Mouse (Mus musculus): Measurements from ENCODE around the gene Pik3ca.
"Not testable (repeated sequence)": the region's sequence is repeated elsewhere in the genome, so short reads cannot be mapped to it uniquely, and the experiment has no call there.

Pik3ca gene

GRCm38 (mm10) chr3:32401591-32401990 is 4.1 kb downstream of the Pik3ca start:
- no peak for DNase-seq (ENCODE audit: low spot score)

- no peak for DNase-seq (ENCODE audit: low spot score)
Measured at GRCm38 (mm10) chr3:32402990-32403885, 5.8 kb downstream of the Pik3ca start.

- DNase-seq (ENCODE audit: low spot score) = no peak
Measured at GRCm38 (mm10) chr3:32405699-32406098, 8.2 kb downstream of the Pik3ca start.

- no peak for DNase-seq (ENCODE audit: low spot score)
Measured at GRCm38 (mm10) chr3:32406804-32407203, 9.3 kb downstream of the Pik3ca start.

GRCm38 (mm10) chr3:32408811-32409273 is 11.4 kb downstream of the Pik3ca start:
- DNase-seq (ENCODE audit: low spot score) = no peak

GRCm38 (mm10) chr3:32412502-32413044 is 15.1 kb downstream of the Pik3ca start:
- DNase-seq (ENCODE audit: low spot score) = no peak

GRCm38 (mm10) chr3:32414381-32414780 is 16.9 kb downstream of the Pik3ca start:
- DNase-seq (ENCODE audit: low spot score) = no peak

GRCm38 (mm10) chr3:32415370-32416309 is 18.2 kb downstream of the Pik3ca start:
- DNase-seq (ENCODE audit: low spot score) = no peak

- DNase-seq (ENCODE audit: low spot score) = no peak
Measured at GRCm38 (mm10) chr3:32417751-32418211, 20.3 kb downstream of the Pik3ca start.

- DNase-seq (ENCODE audit: low spot score) = no peak
Measured at GRCm38 (mm10) chr3:32419866-32420265, 22.4 kb downstream of the Pik3ca start.

- DNase-seq (ENCODE audit: low spot score) = no peak
Measured at GRCm38 (mm10) chr3:32421115-32422054, 23.9 kb downstream of the Pik3ca start.

- DNase-seq (ENCODE audit: low spot score) = no peak
Measured at GRCm38 (mm10) chr3:32427695-32428094, 30.2 kb downstream of the Pik3ca start.

- DNase-seq (ENCODE audit: low spot score) = no peak
Measured at GRCm38 (mm10) chr3:32428361-32428760, 30.9 kb downstream of the Pik3ca start.

- DNase-seq (ENCODE audit: low spot score) = no peak
Measured at GRCm38 (mm10) chr3:32428921-32429320, 31.4 kb downstream of the Pik3ca start.

GRCm38 (mm10) chr3:32429351-32429750 is 31.9 kb downstream of the Pik3ca start:
- DNase-seq (ENCODE audit: low spot score) = not testable (repeated sequence)

- DNase-seq (ENCODE audit: low spot score) = no peak
Measured at GRCm38 (mm10) chr3:32430394-32430793, 32.9 kb downstream of the Pik3ca start.

GRCm38 (mm10) chr3:32434016-32434415 is 36.5 kb downstream of the Pik3ca start:
- DNase-seq (ENCODE audit: low spot score) = no peak

- DNase-seq (ENCODE audit: low spot score) = no peak
Measured at GRCm38 (mm10) chr3:32436101-32436500, 38.6 kb downstream of the Pik3ca start.

- DNase-seq (ENCODE audit: low spot score) = no peak
Measured at GRCm38 (mm10) chr3:32437297-32437696, 39.8 kb downstream of the Pik3ca start.

- DNase-seq (ENCODE audit: low spot score) = no peak
Measured at GRCm38 (mm10) chr3:32437820-32438219, 40.3 kb downstream of the Pik3ca start.

GRCm38 (mm10) chr3:32438716-32439115 is 41.2 kb downstream of the Pik3ca start:
- no peak for DNase-seq (ENCODE audit: low spot score)

Data from embryo, embryonic 10.5 days (tissue).